Mouse (Mus musculus): ENCODE measurements at regions not wholly inside any gene's neighbourhood (a gene's known extent, or its start where the extent isn't known, plus 50 kb on each side); places are given as distances from the start of the nearest gene placed in this dataset.
"Not testable (repeated sequence)": the region's sequence is repeated elsewhere in the genome, so short reads cannot be mapped to it uniquely, and the experiment has no call there.

GRCm38 (mm10) chr4:69677315-69677714, 723.1 kb upstream of the Brinp1 start:
- Histone ChIP-seq H3K9me3 (ENCODE audit: control insufficient read depth, low read length) (no peaks in the 10 kb centered on the region), H3K36me3 (ENCODE audit: control insufficient read depth, insufficient read depth, low read length) (no peaks in the 10 kb centered on the region), H3K4me1 (ENCODE audit: control insufficient read depth, insufficient read depth, low read length) (no peaks in the 10 kb centered on the region), H3K4me3 (ENCODE audit: low read depth, low read length) (no peak overlapping the region), H3K27me3 (replicated peaks; ENCODE audit: control insufficient read depth, insufficient read depth, low read length) (no peaks in the 10 kb centered on the region), H3K9ac (ENCODE audit: low read depth, low read length) (no peak overlapping the region), H3K27ac (replicated peaks; ENCODE audit: low read depth, low read length) (no peak overlapping the region), H3K4me2 (ENCODE audit: low read depth, low read length) (no peak overlapping the region)
- ATAC-seq (ENCODE audit: low read depth) (no peak), DNase-seq (ENCODE audit: low spot score) (no peak)
- 66% methylated on average over 2 of the region's 2 CpGs for WGBS

DNA sequence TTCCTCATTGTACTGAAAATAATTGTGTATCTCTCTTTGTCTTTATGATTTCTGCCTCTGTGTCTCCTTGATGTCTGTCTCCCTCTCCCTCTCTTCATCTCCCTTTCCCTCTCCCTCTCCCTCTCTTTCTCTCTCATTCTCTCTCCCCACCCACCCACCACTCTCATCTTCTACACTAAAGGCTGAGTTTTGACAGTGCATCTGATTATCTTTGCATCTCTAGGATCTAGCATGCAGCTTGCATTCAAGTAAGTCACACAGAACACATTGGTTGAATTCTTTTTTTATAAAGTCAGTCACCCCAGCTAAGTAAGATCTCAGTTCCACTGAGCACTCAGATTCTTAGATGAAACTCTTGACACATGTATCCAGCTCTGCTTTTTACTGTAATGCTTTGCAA, 719.3 kb upstream of the Brinp1 start:
- ATAC-seq (ENCODE audit: low read depth) (no peak), DNase-seq (ENCODE audit: low spot score) (no peak)
- Histone ChIP-seq H3K9me3 (ENCODE audit: control insufficient read depth, low read length) (no peaks in the 10 kb centered on the region), H3K27ac (replicated peaks; ENCODE audit: low read depth, low read length) (no peak overlapping the region), H3K36me3 (ENCODE audit: control insufficient read depth, insufficient read depth, low read length) (no peaks in the 10 kb centered on the region), H3K9ac (ENCODE audit: low read depth, low read length) (no peak overlapping the region), H3K4me3 (ENCODE audit: low read depth, low read length) (no peak overlapping the region), H3K4me1 (ENCODE audit: control insufficient read depth, insufficient read depth, low read length) (no peaks in the 10 kb centered on the region), H3K27me3 (replicated peaks; ENCODE audit: control insufficient read depth, insufficient read depth, low read length) (no peaks in the 10 kb centered on the region), H3K4me2 (ENCODE audit: low read depth, low read length) (no peak overlapping the region)

- Histone ChIP-seq H3K4me2 (ENCODE audit: low read depth, low read length) (no peak overlapping the region), H3K27me3 (replicated peaks; ENCODE audit: control insufficient read depth, insufficient read depth, low read length) (no peaks in the 10 kb centered on the region), H3K27ac (replicated peaks; ENCODE audit: low read depth, low read length) (no peak overlapping the region), H3K9me3 (ENCODE audit: control insufficient read depth, low read length) (no peaks in the 10 kb centered on the region), H3K4me3 (ENCODE audit: low read depth, low read length) (no peak overlapping the region), H3K36me3 (ENCODE audit: control insufficient read depth, insufficient read depth, low read length) (no peaks in the 10 kb centered on the region), H3K9ac (ENCODE audit: low read depth, low read length) (no peak overlapping the region), H3K4me1 (ENCODE audit: control insufficient read depth, insufficient read depth, low read length) (no peaks in the 10 kb centered on the region)
- no peak for DNase-seq (ENCODE audit: low spot score)
- no peak for ATAC-seq (ENCODE audit: low read depth)
- 52% methylated on average over 2 of the region's 2 CpGs for WGBS
Observed at GRCm38 (mm10) chr4:69628908-69629307, 674.7 kb upstream of the Brinp1 start.

DNA sequence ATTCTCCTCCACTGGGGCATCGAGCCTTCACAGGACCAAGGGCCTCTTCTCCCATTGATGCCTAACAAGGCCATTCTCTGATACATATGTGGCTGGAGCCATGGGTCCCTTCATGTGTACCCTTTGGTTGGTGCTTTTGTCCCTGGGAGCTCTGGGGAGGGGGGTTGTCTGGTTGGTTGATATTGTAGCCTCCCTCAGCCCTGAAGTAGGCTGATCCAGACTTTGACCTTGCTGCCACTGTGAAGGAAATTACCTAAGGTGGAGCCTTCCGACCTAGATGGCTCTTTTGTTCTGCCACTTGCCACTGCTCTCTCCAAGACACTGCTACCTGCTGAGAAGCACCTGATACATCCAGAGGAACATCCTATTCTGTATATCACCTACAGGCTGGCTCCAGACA, 672.2 kb upstream of the Brinp1 start:
- not testable (repeated sequence) for H3K27me3 ChIP-seq (replicated peaks; ENCODE audit: control insufficient read depth, insufficient read depth, low read length); H3K4me1 ChIP-seq (ENCODE audit: control insufficient read depth, insufficient read depth, low read length); H3K9me3 ChIP-seq (ENCODE audit: control insufficient read depth, low read length); H3K36me3 ChIP-seq (ENCODE audit: control insufficient read depth, insufficient read depth, low read length); H3K4me3 ChIP-seq (ENCODE audit: low read depth, low read length); H3K9ac ChIP-seq (ENCODE audit: low read depth, low read length); H3K4me2 ChIP-seq (ENCODE audit: low read depth, low read length); H3K27ac ChIP-seq (replicated peaks; ENCODE audit: low read depth, low read length); DNase-seq (ENCODE audit: low spot score); ATAC-seq (ENCODE audit: low read depth)
- 78% methylated on average over 2 of the region's 2 CpGs for WGBS

- WGBS, result 58% methylated on average over 2 of the region's 2 CpGs
Observed at GRCm38 (mm10) chr4:69625831-69626230, 671.6 kb upstream of the Brinp1 start.

DNA sequence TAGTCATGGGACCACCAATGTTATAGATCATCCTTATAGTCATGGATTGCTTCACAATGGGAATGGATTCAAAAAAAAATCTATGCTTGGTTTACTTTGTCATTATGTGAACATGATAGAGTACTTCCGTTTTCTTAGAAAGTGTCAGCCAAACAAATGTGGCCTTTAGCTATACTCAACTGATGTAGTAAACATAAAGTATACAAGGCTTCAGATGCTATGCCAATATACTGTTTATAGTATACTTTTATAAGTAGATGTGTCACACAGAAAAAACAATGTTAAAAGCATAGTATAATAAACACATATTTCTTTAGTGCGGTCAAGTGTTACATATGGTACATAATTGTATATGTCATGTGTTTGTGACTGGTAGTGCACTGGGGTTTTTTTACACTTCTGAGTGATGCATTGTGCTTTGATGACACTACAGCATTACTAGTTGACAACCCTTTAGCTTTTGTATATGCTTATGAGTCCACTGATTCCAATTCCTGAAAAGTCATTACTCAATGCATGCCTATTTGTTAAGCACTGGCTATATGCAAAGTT, 666.9 kb upstream of the Brinp1 start:
- H3K27me3 ChIP-seq (replicated peaks; ENCODE audit: control insufficient read depth, insufficient read depth, low read length), result no peaks in the 10 kb centered on the region
- no peaks in the 10 kb centered on the region for H3K36me3 ChIP-seq (ENCODE audit: control insufficient read depth, insufficient read depth, low read length)
- ATAC-seq (ENCODE audit: low read depth), result no peak
- no peak overlapping the region for H3K9ac ChIP-seq (ENCODE audit: low read depth, low read length)
- no peak overlapping the region for H3K4me3 ChIP-seq (ENCODE audit: low read depth, low read length)
- no peak overlapping the region for H3K27ac ChIP-seq (replicated peaks; ENCODE audit: low read depth, low read length)
- DNase-seq (ENCODE audit: low spot score), result no peak
- no peak overlapping the region for H3K4me2 ChIP-seq (ENCODE audit: low read depth, low read length)
- no peaks in the 10 kb centered on the region for H3K4me1 ChIP-seq (ENCODE audit: control insufficient read depth, insufficient read depth, low read length)
- 87% methylated on average over 2 of the region's 2 CpGs for WGBS
- H3K9me3 ChIP-seq (ENCODE audit: control insufficient read depth, low read length), result no peaks in the 10 kb centered on the region

More at GRCm38 (mm10) chr4:69625831-69626230, 671.6 kb upstream of the Brinp1 start:
- H3K4me3 ChIP-seq (ENCODE audit: low read depth, low read length), result no peak overlapping the region
- ATAC-seq (ENCODE audit: low read depth) (no peak), DNase-seq (ENCODE audit: low spot score) (no peak)
- H3K9me3 ChIP-seq (ENCODE audit: control insufficient read depth, low read length), result no peaks in the 10 kb centered on the region
- no peaks in the 10 kb centered on the region for H3K36me3 ChIP-seq (ENCODE audit: control insufficient read depth, insufficient read depth, low read length)
- no peaks in the 10 kb centered on the region for H3K27me3 ChIP-seq (replicated peaks; ENCODE audit: control insufficient read depth, insufficient read depth, low read length)
- H3K4me2 ChIP-seq (ENCODE audit: low read depth, low read length), result no peak overlapping the region
- H3K4me1 ChIP-seq (ENCODE audit: control insufficient read depth, insufficient read depth, low read length), result no peaks in the 10 kb centered on the region
- H3K9ac ChIP-seq (ENCODE audit: low read depth, low read length), result no peak overlapping the region
- no peak overlapping the region for H3K27ac ChIP-seq (replicated peaks; ENCODE audit: low read depth, low read length)

DNA sequence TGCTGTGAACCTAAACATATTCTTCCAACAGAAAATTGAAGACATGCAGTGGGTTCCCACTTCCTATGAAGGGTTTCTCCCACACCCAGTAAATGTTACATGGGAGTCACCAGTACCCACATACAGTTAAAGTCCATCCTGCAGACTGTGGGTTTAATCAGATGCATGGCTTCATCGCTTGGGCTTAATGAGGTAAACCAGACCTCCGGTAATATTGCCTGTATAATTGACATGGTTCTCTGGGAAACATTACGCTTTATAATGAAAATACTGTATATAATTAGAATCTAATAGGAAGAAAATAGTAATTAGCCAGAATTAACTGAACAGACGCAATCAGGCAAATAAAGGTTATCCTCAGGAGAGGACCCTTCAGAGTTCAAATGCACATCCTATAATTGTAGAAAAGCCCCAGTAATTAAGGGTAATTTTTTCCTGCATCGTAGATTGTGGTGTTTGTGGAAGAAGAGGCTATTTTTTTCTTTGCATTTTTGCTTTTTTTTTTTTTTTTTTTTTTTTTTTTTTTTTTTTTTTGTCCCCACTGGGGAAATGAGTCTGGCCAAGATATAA, 664.0 kb upstream of the Brinp1 start:
- H3K36me3 ChIP-seq (ENCODE audit: control insufficient read depth, insufficient read depth, low read length), result no peaks in the 10 kb centered on the region
- no peak overlapping the region for H3K4me3 ChIP-seq (ENCODE audit: low read depth, low read length)
- ATAC-seq (ENCODE audit: low read depth) (no peak), DNase-seq (ENCODE audit: low spot score) (no peak)
- 63% methylated on average over 5 of the region's 5 CpGs for whole genome bisulfite sequencing
- no peaks in the 10 kb centered on the region for H3K4me1 ChIP-seq (ENCODE audit: control insufficient read depth, insufficient read depth, low read length)
- H3K27me3 ChIP-seq (replicated peaks; ENCODE audit: control insufficient read depth, insufficient read depth, low read length), result no peaks in the 10 kb centered on the region
- H3K27ac ChIP-seq (replicated peaks; ENCODE audit: low read depth, low read length), result no peak overlapping the region
- H3K4me2 ChIP-seq (ENCODE audit: low read depth, low read length), result no peak overlapping the region
- H3K9me3 ChIP-seq (ENCODE audit: control insufficient read depth, low read length), result no peaks in the 10 kb centered on the region
- no peak overlapping the region for H3K9ac ChIP-seq (ENCODE audit: low read depth, low read length)

- DNase-seq (ENCODE audit: low spot score), result no peak
- no peaks in the 10 kb centered on the region for H3K9me3 ChIP-seq (ENCODE audit: control insufficient read depth, low read length)
- no peak overlapping the region for H3K9ac ChIP-seq (ENCODE audit: low read depth, low read length)
- H3K27me3 ChIP-seq (replicated peaks; ENCODE audit: control insufficient read depth, insufficient read depth, low read length), result no peaks in the 10 kb centered on the region
- 81% methylated on average over 1 of the region's 1 CpGs for WGBS
- H3K27ac ChIP-seq (replicated peaks; ENCODE audit: low read depth, low read length), result no peak overlapping the region
- no peak overlapping the region for H3K4me2 ChIP-seq (ENCODE audit: low read depth, low read length)
- H3K4me1 ChIP-seq (ENCODE audit: control insufficient read depth, insufficient read depth, low read length), result no peaks in the 10 kb centered on the region
- no peaks in the 10 kb centered on the region for H3K36me3 ChIP-seq (ENCODE audit: control insufficient read depth, insufficient read depth, low read length)
- H3K4me3 ChIP-seq (ENCODE audit: low read depth, low read length), result no peak overlapping the region
- no peak for ATAC-seq (ENCODE audit: low read depth)
Observed at GRCm38 (mm10) chr4:69614901-69615300, 660.7 kb upstream of the Brinp1 start.

GRCm38 (mm10) chr4:69611681-69612300, 657.6 kb upstream of the Brinp1 start:
- H3K36me3 ChIP-seq (ENCODE audit: control insufficient read depth, insufficient read depth, low read length), result no peaks in the 10 kb centered on the region
- no peak overlapping the region for H3K4me2 ChIP-seq (ENCODE audit: low read depth, low read length)
- H3K4me1 ChIP-seq (ENCODE audit: control insufficient read depth, insufficient read depth, low read length), result no peaks in the 10 kb centered on the region
- H3K9ac ChIP-seq (ENCODE audit: low read depth, low read length), result no peak overlapping the region
- no peak overlapping the region for H3K4me3 ChIP-seq (ENCODE audit: low read depth, low read length)
- H3K27me3 ChIP-seq (replicated peaks; ENCODE audit: control insufficient read depth, insufficient read depth, low read length), result no peaks in the 10 kb centered on the region
- no peak overlapping the region for H3K27ac ChIP-seq (replicated peaks; ENCODE audit: low read depth, low read length)
- 64% methylated on average over 5 of the region's 5 CpGs for WGBS
- no peak for ATAC-seq (ENCODE audit: low read depth)
- no peaks in the 10 kb centered on the region for H3K9me3 ChIP-seq (ENCODE audit: control insufficient read depth, low read length)
- no peak for DNase-seq (ENCODE audit: low spot score)

Measured in embryonic facial prominence, embryonic 14.5 days (tissue).